Mouse (Mus musculus): ENCODE results near the gene Ccdc115.

DNA sequence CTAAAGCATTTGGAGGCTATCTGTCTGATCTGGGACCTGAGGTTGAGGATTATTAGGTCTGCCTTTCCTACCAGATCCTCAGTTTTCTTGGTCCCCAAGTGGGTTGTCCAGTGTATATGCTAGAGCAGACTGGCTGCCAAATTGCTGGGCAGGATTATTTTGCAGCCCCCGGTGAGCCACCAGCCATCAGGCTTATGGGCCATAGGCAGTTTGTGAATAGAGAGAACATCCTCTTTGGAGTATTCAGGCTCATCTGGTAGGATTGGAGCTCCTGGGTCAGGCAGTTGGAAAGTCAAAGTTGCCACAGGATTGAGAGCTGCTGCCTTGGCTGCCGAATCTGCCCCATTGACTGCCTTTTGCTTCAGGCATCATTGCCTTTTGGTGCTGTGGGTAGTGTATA, 11.0 kb downstream of the Ccdc115 start:
- TF ChIP-seq POLR2A (IDR thresholded peaks at IDR 0.05; ENCODE audit: insufficient read depth, low read depth, low read length) (no peak), CTCF (IDR thresholded peaks at IDR 0.05; ENCODE audit: insufficient read depth, low read depth, low read length) (no peak)
